Mouse (Mus musculus): ENCODE data around the gene Fam19a4. TPM values are rescaled to one million over a fixed set of nuclear protein-coding genes. Genes with fewer than 3 reads are reported as not detected.
A peak's percentile ranks its signal among the peaks of the same experiment; 100 is the strongest.

Fam19a4 gene
- 0.42 and 0.54 TPM in 2 replicates for polyA plus RNA-seq (2012; rRNA removed)

- Histone ChIP-seq H3K4me3 (ENCODE audit: insufficient read depth, low read length) (peak within 1 kb of the TSS; percentile 14), H3K27ac (ENCODE audit: insufficient read depth, low read length) (no peak within 1 kb of the TSS), H3K4me1 (ENCODE audit: control insufficient read depth, insufficient read depth, low read length) (no peaks in the 10 kb centered on the region)
- TF ChIP-seq POLR2A (IDR thresholded peaks at IDR 0.05; ENCODE audit: extremely low read depth, insufficient read depth, low read length) (no peak), CTCF (IDR thresholded peaks at IDR 0.05; ENCODE audit: extremely low read depth, insufficient read depth, low read length) (no peak)
Observed at GRCm38 (mm10) chr6:97060074-97060681, at the start of gene Fam19a4. Gene Fam19a4, minus strand, starts transcription at chr6:97060413.

- no peak overlapping the region for H3K27ac ChIP-seq (ENCODE audit: insufficient read depth, low read length)
- H3K4me1 ChIP-seq (ENCODE audit: control insufficient read depth, insufficient read depth, low read length): no peaks in the 10 kb centered on the region
- no peak overlapping the region for H3K4me3 ChIP-seq (ENCODE audit: insufficient read depth, low read length)
- TF ChIP-seq POLR2A (IDR thresholded peaks at IDR 0.05; ENCODE audit: extremely low read depth, insufficient read depth, low read length) (no peak), CTCF (IDR thresholded peaks at IDR 0.05; ENCODE audit: extremely low read depth, insufficient read depth, low read length) (peak; percentile 89)
Observed at GRCm38 (mm10) chr6:97106777-97107176, 46.6 kb upstream of the Fam19a4 start.

GRCm38 (mm10) chr6:97106106-97106505, 45.9 kb upstream of the Fam19a4 start:
- TF ChIP-seq CTCF (IDR thresholded peaks at IDR 0.05; ENCODE audit: extremely low read depth, insufficient read depth, low read length) (no peak), POLR2A (IDR thresholded peaks at IDR 0.05; ENCODE audit: extremely low read depth, insufficient read depth, low read length) (no peak)
- Histone ChIP-seq H3K4me1 (ENCODE audit: control insufficient read depth, insufficient read depth, low read length) (no peaks in the 10 kb centered on the region), H3K4me3 (ENCODE audit: insufficient read depth, low read length) (no peak overlapping the region), H3K27ac (ENCODE audit: insufficient read depth, low read length) (no peak overlapping the region)

- no peaks in the 10 kb centered on the region for H3K4me1 ChIP-seq (ENCODE audit: control insufficient read depth, insufficient read depth, low read length)
- no peak overlapping the region for H3K27ac ChIP-seq (ENCODE audit: insufficient read depth, low read length)
- H3K4me3 ChIP-seq (ENCODE audit: insufficient read depth, low read length): no peak overlapping the region
- no peak for TF ChIP-seq POLR2A (IDR thresholded peaks at IDR 0.05; ENCODE audit: extremely low read depth, insufficient read depth, low read length)
- peak; percentile 63 for TF ChIP-seq CTCF (IDR thresholded peaks at IDR 0.05; ENCODE audit: extremely low read depth, insufficient read depth, low read length)
Observed at GRCm38 (mm10) chr6:97104264-97104852, 44.1 kb upstream of the Fam19a4 start.

- TF ChIP-seq CTCF (IDR thresholded peaks at IDR 0.05; ENCODE audit: extremely low read depth, insufficient read depth, low read length): no peak
- TF ChIP-seq POLR2A (IDR thresholded peaks at IDR 0.05; ENCODE audit: extremely low read depth, insufficient read depth, low read length): no peak
- no peak overlapping the region for H3K27ac ChIP-seq (ENCODE audit: insufficient read depth, low read length)
- no peak overlapping the region for H3K4me3 ChIP-seq (ENCODE audit: insufficient read depth, low read length)
- H3K4me1 ChIP-seq (ENCODE audit: control insufficient read depth, insufficient read depth, low read length): no peaks in the 10 kb centered on the region
Observed at GRCm38 (mm10) chr6:97101958-97102702, 41.9 kb upstream of the Fam19a4 start.

GRCm38 (mm10) chr6:97101190-97101957, 41.2 kb upstream of the Fam19a4 start:
- no peak for TF ChIP-seq POLR2A (IDR thresholded peaks at IDR 0.05; ENCODE audit: extremely low read depth, insufficient read depth, low read length)
- TF ChIP-seq CTCF (IDR thresholded peaks at IDR 0.05; ENCODE audit: extremely low read depth, insufficient read depth, low read length): no peak
- Histone ChIP-seq H3K4me3 (ENCODE audit: insufficient read depth, low read length) (no peak overlapping the region), H3K4me1 (ENCODE audit: control insufficient read depth, insufficient read depth, low read length) (no peaks in the 10 kb centered on the region), H3K27ac (ENCODE audit: insufficient read depth, low read length) (no peak overlapping the region)

- Histone ChIP-seq H3K27ac (ENCODE audit: insufficient read depth, low read length) (no peak overlapping the region), H3K4me3 (ENCODE audit: insufficient read depth, low read length) (no peak overlapping the region), H3K4me1 (ENCODE audit: control insufficient read depth, insufficient read depth, low read length) (no peaks in the 10 kb centered on the region)
- no peak for TF ChIP-seq POLR2A (IDR thresholded peaks at IDR 0.05; ENCODE audit: extremely low read depth, insufficient read depth, low read length)
- no peak for TF ChIP-seq CTCF (IDR thresholded peaks at IDR 0.05; ENCODE audit: extremely low read depth, insufficient read depth, low read length)
Observed at GRCm38 (mm10) chr6:97082336-97082735, 22.1 kb upstream of the Fam19a4 start.

GRCm38 (mm10) chr6:97080016-97080415, 19.8 kb upstream of the Fam19a4 start:
- no peak overlapping the region for H3K27ac ChIP-seq (ENCODE audit: insufficient read depth, low read length)
- no peaks in the 10 kb centered on the region for H3K4me1 ChIP-seq (ENCODE audit: control insufficient read depth, insufficient read depth, low read length)
- TF ChIP-seq POLR2A (IDR thresholded peaks at IDR 0.05; ENCODE audit: extremely low read depth, insufficient read depth, low read length) (no peak), CTCF (IDR thresholded peaks at IDR 0.05; ENCODE audit: extremely low read depth, insufficient read depth, low read length) (no peak)
- no peak overlapping the region for H3K4me3 ChIP-seq (ENCODE audit: insufficient read depth, low read length)

GRCm38 (mm10) chr6:97059599-97059998, 614 bp downstream of the Fam19a4 start:
- H3K4me3 ChIP-seq (ENCODE audit: insufficient read depth, low read length): peak overlapping the region; percentile 14; the same call in 1 of the 2 replicates

More at GRCm38 (mm10) chr6:97059599-97059998, 614 bp downstream of the Fam19a4 start:
- H3K4me1 ChIP-seq (ENCODE audit: control insufficient read depth, insufficient read depth, low read length): no peaks in the 10 kb centered on the region
- no peak for TF ChIP-seq CTCF (IDR thresholded peaks at IDR 0.05; ENCODE audit: extremely low read depth, insufficient read depth, low read length)
- TF ChIP-seq POLR2A (IDR thresholded peaks at IDR 0.05; ENCODE audit: extremely low read depth, insufficient read depth, low read length): no peak
- no peak overlapping the region for H3K27ac ChIP-seq (ENCODE audit: insufficient read depth, low read length)

All from cortical plate, adult 2 months (tissue).